Mouse (Mus musculus): ENCODE data around the gene Hsf3.
"Not testable (repeated sequence)": the region's sequence is repeated elsewhere in the genome, so short reads cannot be mapped to it uniquely, and the experiment has no call there.

The Hsf3 gene

GRCm38 (mm10) chrX:96456201-96456963, at the start of gene Hsf3:
Gene Hsf3, minus strand, starts transcription at chrX:96456294.
- no peak for DNase-seq

- no peak for DNase-seq
Observed at GRCm38 (mm10) chrX:96501580-96501979, 45.5 kb upstream of the Hsf3 start.

GRCm38 (mm10) chrX:96455149-96455548, 945 bp downstream of the Hsf3 start, which contains the start of gene Heph:
Gene Heph, plus strand, starts transcription at chrX:96455359.
- no peak for DNase-seq

GRCm38 (mm10) chrX:96419383-96419782, 36.7 kb downstream of the Hsf3 start:
- DNase-seq: no peak

- no peak for DNase-seq
Observed at GRCm38 (mm10) chrX:96417733-96418132, 38.4 kb downstream of the Hsf3 start.

- DNase-seq: no peak
Observed at GRCm38 (mm10) chrX:96416970-96417369, 39.1 kb downstream of the Hsf3 start.

GRCm38 (mm10) chrX:96415351-96415750, 40.7 kb downstream of the Hsf3 start:
- DNase-seq: not testable (repeated sequence)

- DNase-seq: no peak
Observed at GRCm38 (mm10) chrX:96339108-96339507, 117.0 kb downstream of the Hsf3 start.

- DNase-seq: no peak
Observed at GRCm38 (mm10) chrX:96329764-96330163, 126.3 kb downstream of the Hsf3 start.

- no peak for DNase-seq
Observed at GRCm38 (mm10) chrX:96293338-96293737, 162.8 kb downstream of the Hsf3 start, which contains the start of gene Vsig4. Gene Vsig4, minus strand, starts transcription at chrX:96293438.

GRCm38 (mm10) chrX:96256509-96256908, 199.6 kb downstream of the Hsf3 start:
- no peak for DNase-seq

All from cerebellum, adult 11-12 months (tissue).